Mouse (Mus musculus) liver, embryonic 13.5 days (tissue): Measurements from ENCODE around the gene Hist1h3d. TPM values are rescaled to one million over a fixed set of nuclear protein-coding genes. Genes with fewer than 3 reads are reported as not detected.
"Not testable (repeated sequence)": the region's sequence is repeated elsewhere in the genome, so short reads cannot be mapped to it uniquely, and the experiment has no call there.

Experiments
- ATAC-seq: fragments of 200-750 bp; cut with Nextera tagmentation; 2 replicates; pipeline ENCODE4 v1.8.0; 2017; ENCODE audit warnings: low read depth, mild to moderate bottlenecking, moderate number of reproducible peaks, moderate library complexity
- DNase-seq: peaks from one replicate; pipeline ENCODE4 v3.0.0; 2022
- H3K27ac ChIP-seq: fragments of 300-500 bp; sonication (generic); 2 replicates; pipeline ENCODE4 v1.5.1; 2015; ENCODE audit warnings: moderate library complexity, mild to moderate bottlenecking, inconsistent platforms
- H3K27me3 ChIP-seq: fragments of 300-500 bp; sonication (generic); 2 replicates; pipeline ENCODE4 v1.6.1; 2015; ENCODE audit warnings: mild to moderate bottlenecking, inconsistent platforms
- H3K36me3 ChIP-seq: fragments of 300-500 bp; sonication (generic); 2 replicates; pipeline ENCODE4 v1.6.1; 2015; ENCODE audit warnings: mild to moderate bottlenecking, inconsistent platforms
- H3K4me1 ChIP-seq: fragments of 300-500 bp; sonication (generic); replicated peaks from 2 replicates; pipeline ENCODE4 v1.6.1; 2015; ENCODE audit warnings: inconsistent platforms
- H3K4me2 ChIP-seq: fragments of 300-500 bp; sonication (generic); 2 replicates; pipeline ENCODE4 v1.6.1; 2015; ENCODE audit warnings: inconsistent platforms, mild to moderate bottlenecking, moderate library complexity
- H3K4me3 ChIP-seq: fragments of 300-500 bp; sonication (generic); replicated peaks from 2 replicates; pipeline ENCODE4 v1.5.1; 2015; ENCODE audit warnings: mild to moderate bottlenecking, inconsistent platforms
- H3K9ac ChIP-seq: fragments of 300-500 bp; sonication (generic); 2 replicates; pipeline ENCODE4 v1.6.1; 2015; ENCODE audit warnings: mild to moderate bottlenecking, inconsistent platforms
- H3K9me3 ChIP-seq: fragments of 300-500 bp; sonication (generic); replicated peaks from 2 replicates; pipeline ENCODE4 v1.6.1; 2016; ENCODE audit warnings: inconsistent platforms
- WGBS: fragments of 180-500 bp; shearing (Covaris S2); methylation state at CpG from one replicate; pipeline ENCODE4 v1.1.7; 2015; ENCODE audit not compliant: insufficient replicate concordance; 5-methylcytosine and 5-hydroxymethylcytosine counted together
- polyA plus RNA-seq: library from polyadenylated mRNA; unstranded; fragments of >200 nt; fragmentation: Nextera tagmentation; extraction: Ambion mirVana; gene quantifications from 2 replicates; pipeline ENCODE4 v1.2.1, GENCODE M21; 2015

Gene Hist1h3d
- polyA plus RNA-seq, 1 experiment from 2014 or later, result 7.2 TPM

DNA sequence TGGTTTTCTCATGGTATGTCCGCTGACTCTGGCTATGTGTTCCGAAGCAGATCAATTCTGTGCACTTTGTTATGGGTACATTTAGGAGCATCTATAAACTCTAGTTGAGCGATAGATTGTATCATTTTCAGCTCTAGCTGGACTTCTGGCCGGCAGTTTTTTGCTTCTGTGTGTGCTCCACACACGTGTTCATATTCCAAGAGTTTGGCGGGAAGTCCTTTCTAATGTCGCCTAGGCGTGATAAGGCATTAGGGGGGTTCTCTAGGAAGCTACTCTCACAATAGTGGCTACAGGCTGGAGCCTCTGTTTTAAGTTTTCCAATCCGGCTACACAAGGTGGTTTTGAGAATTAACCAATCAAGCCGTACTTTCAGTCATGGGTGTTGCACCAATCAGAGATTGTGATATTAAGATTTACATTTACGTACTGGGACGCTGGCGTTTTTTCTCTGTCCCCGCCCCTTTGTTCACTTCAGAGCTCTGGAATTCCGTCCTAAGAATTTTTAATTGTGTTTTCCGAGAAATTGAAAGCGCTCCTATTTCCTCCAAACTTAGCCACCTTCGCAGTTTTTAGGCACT is 19.6 kb upstream of the Hist1h3d start:
- no peaks in the 10 kb centered on the region for H3K36me3 ChIP-seq
- DNase-seq, result peak; percentile 80

DNA sequence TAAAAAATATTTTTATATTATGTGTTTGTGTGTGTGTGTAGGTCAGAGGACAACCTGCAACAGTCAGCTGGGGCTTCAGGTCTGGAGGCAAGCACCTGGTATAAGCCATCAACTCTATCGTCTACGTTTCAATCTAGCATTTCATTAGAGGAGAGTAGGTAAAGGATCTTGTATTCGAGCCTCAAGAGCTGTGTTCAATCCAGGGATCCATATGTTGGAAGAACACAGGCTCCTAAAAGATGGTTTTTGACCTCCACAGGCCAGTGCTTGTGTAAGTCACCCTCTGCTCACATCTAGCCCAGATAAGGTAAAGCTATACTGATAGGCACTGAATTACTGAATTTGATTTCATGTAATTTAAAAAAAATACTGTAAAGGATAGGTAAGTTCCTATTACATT is 18.7 kb upstream of the Hist1h3d start:
- ATAC-seq, result no peak
- Histone ChIP-seq H3K9ac (peak overlapping the region; percentile 92), H3K27ac (peak overlapping the region; percentile 100)

More for the DNA sequence above, 19.6 kb upstream of the Hist1h3d start:
- Histone ChIP-seq H3K9me3 (no peaks in the 10 kb centered on the region), H3K27me3 (no peaks in the 10 kb centered on the region), H3K27ac (peak overlapping the region; percentile 100), H3K4me1 (peaks cover 52% of the 10 kb centered on the region), H3K9ac (peak overlapping the region; percentile 92), H3K4me2 (peak overlapping the region; percentile 83), H3K4me3 (peak overlapping the region; percentile 66)
- whole genome bisulfite sequencing, result under 1% methylated on average over 18 of the region's 18 CpGs
- peak; percentile 54 for ATAC-seq

DNA sequence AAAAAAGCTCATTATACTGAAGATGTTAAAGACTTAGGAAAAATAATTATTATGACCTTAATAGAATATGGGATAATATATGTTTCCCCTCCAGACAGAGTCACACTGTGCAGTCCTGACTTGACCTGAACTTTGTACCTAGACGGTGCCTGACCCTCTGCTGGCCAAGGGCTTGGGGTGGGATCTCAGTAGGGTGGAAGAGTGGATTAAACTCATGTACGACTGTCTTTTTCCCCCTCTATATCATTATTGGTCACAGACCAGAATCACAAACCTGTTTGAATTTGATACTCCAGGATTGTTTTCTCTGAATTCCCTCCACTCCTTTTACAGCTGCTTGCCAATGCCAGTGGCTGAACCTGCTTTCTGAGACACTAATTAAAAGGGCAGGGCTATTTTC is 14.9 kb upstream of the Hist1h3d start:
- 26% methylated on average over 2 of the region's 2 CpGs for WGBS
- Histone ChIP-seq H3K4me2 (peak overlapping the region; percentile 64), H3K9ac (peak overlapping the region; percentile 73), H3K27ac (peak overlapping the region; percentile 90), H3K4me3 (peak overlapping the region; percentile 37), H3K4me1 (peaks cover 53% of the 10 kb centered on the region)
- not testable (repeated sequence) for ATAC-seq, DNase-seq, H3K9me3 ChIP-seq, H3K36me3 ChIP-seq, H3K27me3 ChIP-seq

More for the DNA sequence above, 18.7 kb upstream of the Hist1h3d start:
- WGBS, result 56% methylated on average over 3 of the region's 3 CpGs
- Histone ChIP-seq H3K36me3 (no peaks in the 10 kb centered on the region), H3K9me3 (no peaks in the 10 kb centered on the region), H3K4me3 (peak overlapping the region; percentile 66), H3K27me3 (no peaks in the 10 kb centered on the region), H3K4me1 (peaks cover 50% of the 10 kb centered on the region), H3K4me2 (peak overlapping the region; percentile 83)
- no peak for DNase-seq

GRCm38 (mm10) chr13:23561531-23561882 is 14.1 kb upstream of the Hist1h3d start:
- WGBS, result 3% methylated on average over 2 of the region's 5 CpGs
- not testable (repeated sequence) for DNase-seq, H3K36me3 ChIP-seq, ATAC-seq, H3K9me3 ChIP-seq, H3K27me3 ChIP-seq
- H3K9ac ChIP-seq, result peak overlapping the region; percentile 73
- peaks cover 50% of the 10 kb centered on the region for H3K4me1 ChIP-seq
- H3K4me3 ChIP-seq, result peak overlapping the region; percentile 55
- peak overlapping the region; percentile 73 for H3K4me2 ChIP-seq
- H3K27ac ChIP-seq, result peak overlapping the region; percentile 98

DNA sequence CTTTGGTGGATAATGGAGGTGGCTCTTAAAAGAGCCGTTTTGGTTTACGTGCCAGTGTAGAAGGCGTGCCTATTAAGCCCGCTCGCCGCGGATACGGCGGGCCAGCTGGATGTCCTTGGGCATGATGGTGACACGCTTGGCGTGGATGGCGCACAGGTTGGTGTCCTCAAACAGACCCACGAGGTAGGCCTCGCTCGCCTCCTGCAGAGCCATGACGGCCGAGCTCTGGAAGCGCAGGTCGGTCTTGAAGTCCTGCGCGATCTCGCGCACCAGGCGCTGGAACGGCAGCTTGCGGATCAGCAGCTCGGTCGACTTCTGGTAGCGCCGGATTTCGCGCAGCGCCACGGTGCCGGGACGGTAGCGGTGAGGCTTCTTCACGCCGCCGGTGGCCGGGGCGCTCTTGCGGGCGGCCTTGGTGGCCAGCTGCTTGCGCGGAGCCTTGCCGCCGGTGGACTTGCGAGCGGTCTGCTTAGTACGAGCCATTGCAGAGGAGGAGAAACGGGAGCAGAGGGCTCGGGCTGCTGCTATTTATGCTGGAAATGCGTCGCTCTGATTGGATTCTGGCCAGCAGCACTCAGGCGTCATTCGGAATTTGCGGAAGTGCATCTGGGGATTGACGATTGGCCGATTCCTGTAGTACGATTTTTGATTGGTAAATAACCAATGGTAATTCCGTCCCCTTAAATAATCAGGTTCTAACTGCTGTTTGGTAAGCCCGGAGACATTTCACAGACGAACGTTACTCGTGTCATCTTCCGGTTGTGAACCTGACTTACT is 13.5 kb upstream of the Hist1h3d start, which contains the start of gene Hist1h3e:
Gene Hist1h3e (minus strand): TSS at position 487 of the 777 bp plus-strand sequence.
- ATAC-seq, result peak; percentile 91
- Histone ChIP-seq H3K4me1 (peaks cover 49% of the 10 kb centered on the region), H3K9ac (peak within 1 kb of the TSS; percentile 74), H3K4me2 (peak within 1 kb of the TSS; percentile 73), H3K4me3 (peak within 1 kb of the TSS; percentile 55), H3K27ac (peak within 1 kb of the TSS; percentile 98)
- not testable (repeated sequence) for H3K27me3 ChIP-seq, H3K9me3 ChIP-seq, H3K36me3 ChIP-seq
- peak; percentile 92 for DNase-seq
- WGBS, result under 1% methylated on average over 56 of the region's 67 CpGs

DNA sequence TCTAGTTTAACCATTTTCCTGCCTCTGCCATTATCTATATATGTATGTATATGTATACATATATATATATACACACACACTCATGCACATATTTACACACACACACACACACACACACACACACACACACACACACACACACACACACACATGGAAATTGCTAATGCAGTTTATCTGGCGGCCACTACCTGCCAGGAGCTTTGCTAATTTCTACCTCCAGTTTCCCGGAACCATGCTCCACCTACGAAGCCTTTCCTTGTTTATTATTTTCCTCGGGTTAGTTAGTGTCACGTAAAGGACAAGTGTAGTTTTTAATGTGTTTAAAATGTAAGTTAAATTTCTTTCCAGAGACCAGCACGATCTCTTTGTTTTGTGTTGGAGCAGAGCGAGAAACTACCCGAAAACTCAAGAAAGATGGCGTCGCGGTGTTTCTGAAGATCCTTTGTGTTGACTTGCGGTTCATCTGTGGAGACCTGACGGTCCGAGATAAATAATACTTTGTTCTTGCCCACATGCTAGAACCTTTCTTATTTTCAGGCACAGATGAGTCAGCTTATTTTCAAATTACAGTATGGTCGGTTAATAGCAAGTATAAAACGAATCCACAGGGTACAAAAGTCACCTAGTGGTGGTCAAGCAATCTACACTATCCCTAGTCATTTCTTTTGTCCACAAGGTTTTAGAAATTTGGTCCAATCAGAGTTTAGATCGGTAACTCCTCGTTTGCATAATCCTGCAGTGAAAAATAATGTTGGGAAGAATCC is 12.7 kb upstream of the Hist1h3d start:
- WGBS, result 2% methylated on average over 18 of the region's 18 CpGs
- H3K36me3 ChIP-seq, result no peaks in the 10 kb centered on the region
- no peaks in the 10 kb centered on the region for H3K27me3 ChIP-seq
- H3K9ac ChIP-seq, result peak overlapping the region; percentile 74
- H3K9me3 ChIP-seq, result no peaks in the 10 kb centered on the region
- ATAC-seq, result no peak
- H3K4me3 ChIP-seq, result peak overlapping the region; percentile 55
- peak overlapping the region; percentile 98 for H3K27ac ChIP-seq
- no peak for DNase-seq
- H3K4me2 ChIP-seq, result peak overlapping the region; percentile 73
- peaks cover 51% of the 10 kb centered on the region for H3K4me1 ChIP-seq

- Histone ChIP-seq H3K4me1 (peaks cover 49% of the 10 kb centered on the region), H3K4me2 (no peak overlapping the region), H3K9me3 (no peaks in the 10 kb centered on the region), H3K27ac (peak overlapping the region; percentile 98), H3K4me3 (no peak overlapping the region), H3K36me3 (no peaks in the 10 kb centered on the region), H3K27me3 (no peaks in the 10 kb centered on the region), H3K9ac (no peak overlapping the region)
- DNase-seq (no peak), ATAC-seq (no peak)
- 88% methylated on average over 2 of the region's 2 CpGs for WGBS
Observed at GRCm38 (mm10) chr13:23564482-23564881, 11.1 kb upstream of the Hist1h3d start.

DNA sequence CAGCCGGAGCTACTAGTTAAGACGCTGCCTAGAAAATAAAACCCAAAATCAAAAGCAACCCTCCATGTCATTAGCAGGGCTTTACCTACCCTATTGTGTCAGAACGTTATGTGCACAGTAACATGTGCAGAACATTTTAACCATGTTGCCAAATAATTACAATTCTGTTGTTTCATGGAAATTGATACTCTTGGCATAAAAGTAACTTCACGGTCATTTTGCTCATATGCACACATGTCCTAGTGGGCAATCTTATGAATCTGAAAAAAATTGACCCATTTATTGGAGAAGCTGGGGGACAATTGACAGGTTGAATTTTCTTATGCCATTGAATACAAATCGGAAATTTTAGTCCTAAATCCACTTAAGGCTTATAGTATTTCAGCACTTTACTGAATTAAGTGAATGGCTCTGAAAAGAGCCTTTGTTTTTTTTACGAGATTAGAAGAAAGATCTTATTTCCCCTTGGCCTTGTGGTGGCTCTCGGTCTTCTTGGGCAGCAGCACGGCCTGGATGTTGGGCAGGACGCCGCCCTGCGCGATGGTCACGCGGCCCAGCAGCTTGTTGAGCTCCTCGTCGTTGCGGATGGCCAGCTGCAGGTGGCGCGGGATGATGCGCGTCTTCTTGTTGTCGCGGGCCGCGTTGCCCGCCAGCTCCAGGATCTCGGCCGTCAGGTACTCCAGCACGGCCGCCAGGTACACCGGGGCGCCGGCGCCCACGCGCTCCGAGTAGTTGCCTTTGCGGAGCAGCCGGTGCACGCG is 5.1 kb upstream of the Hist1h3d start:
- H3K27me3 ChIP-seq, ATAC-seq, H3K9me3 ChIP-seq, DNase-seq, H3K36me3 ChIP-seq: not testable (repeated sequence)
- H3K4me1 ChIP-seq, result peaks cover 36% of the 10 kb centered on the region
- H3K9ac ChIP-seq, result peak overlapping the region; percentile 80
- WGBS, result under 1% methylated on average over 26 of the region's 41 CpGs
- H3K27ac ChIP-seq, result peak overlapping the region; percentile 96
- H3K4me3 ChIP-seq, result peak overlapping the region; percentile 55
- peak overlapping the region; percentile 70 for H3K4me2 ChIP-seq

GRCm38 (mm10) chr13:23571022-23571503 is 4.5 kb upstream of the Hist1h3d start, which contains the start of the genes Hist1h2ae and Hist1h2bg:
Gene Hist1h2ae (minus strand): TSS chr13:23571220.
Gene Hist1h2bg (plus strand): TSS chr13:23571396.
- peak within 1 kb of the TSS; percentile 92 for H3K9ac ChIP-seq
- peaks cover 33% of the 10 kb centered on the region for H3K4me1 ChIP-seq
- peak within 1 kb of the TSS; percentile 64 for H3K4me3 ChIP-seq
- no peaks in the 10 kb centered on the region for H3K27me3 ChIP-seq
- under 1% methylated on average over 18 of the region's 18 CpGs for WGBS
- peak within 1 kb of the TSS; percentile 96 for H3K27ac ChIP-seq
- no peaks in the 10 kb centered on the region for H3K9me3 ChIP-seq
- ATAC-seq, result peak; percentile 78
- no peaks in the 10 kb centered on the region for H3K36me3 ChIP-seq
- peak; percentile 88 for DNase-seq
- peak within 1 kb of the TSS; percentile 81 for H3K4me2 ChIP-seq

DNA sequence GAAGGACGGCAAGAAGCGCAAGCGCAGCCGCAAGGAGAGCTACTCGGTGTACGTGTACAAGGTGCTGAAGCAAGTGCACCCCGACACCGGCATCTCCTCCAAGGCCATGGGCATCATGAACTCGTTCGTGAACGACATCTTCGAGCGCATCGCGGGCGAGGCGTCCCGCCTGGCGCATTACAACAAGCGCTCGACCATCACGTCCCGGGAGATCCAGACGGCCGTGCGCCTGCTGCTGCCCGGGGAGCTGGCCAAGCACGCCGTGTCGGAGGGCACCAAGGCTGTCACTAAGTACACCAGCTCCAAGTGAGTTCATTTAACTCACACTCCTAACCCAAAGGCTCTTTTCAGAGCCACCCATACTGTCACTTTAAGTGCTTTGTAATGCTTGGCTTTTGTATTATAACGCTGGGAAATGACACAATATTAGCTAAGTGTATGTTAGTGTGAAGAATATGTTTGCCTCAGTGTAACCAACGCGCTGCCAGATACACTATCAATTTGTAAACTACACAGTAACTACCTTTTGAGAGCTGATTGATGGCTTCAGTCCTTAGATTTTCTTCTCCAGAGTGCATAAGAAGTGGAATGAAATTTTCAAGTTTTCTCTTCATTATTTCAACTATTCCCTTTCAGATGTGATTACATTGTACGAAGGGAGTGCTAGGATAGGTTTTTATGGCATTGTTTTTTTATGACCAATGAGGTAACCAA is 3.9 kb upstream of the Hist1h3d start:
- H3K4me3 ChIP-seq, result peak overlapping the region; percentile 64
- 1% methylated on average over 12 of the region's 34 CpGs for WGBS
- DNase-seq, result peak; percentile 64
- H3K4me2 ChIP-seq, result peak overlapping the region; percentile 81
- peak; percentile 3; the same call in 1 of the 2 replicates for ATAC-seq
- peak overlapping the region; percentile 96 for H3K27ac ChIP-seq
- H3K27me3 ChIP-seq, H3K9me3 ChIP-seq, H3K36me3 ChIP-seq: not testable (repeated sequence)
- H3K9ac ChIP-seq, result peak overlapping the region; percentile 92
- H3K4me1 ChIP-seq, result peaks cover 39% of the 10 kb centered on the region
